Mouse (Mus musculus) liver, embryonic 14.5 days (tissue): ENCODE results near the gene Zfc3h1.

Experiments
- CTCF ChIP-seq: IDR thresholded peaks from 2 replicates; pipeline ENCODE4 v1.5.1; 2016; ENCODE audit warnings: antibody characterized with exemption, low read depth, control low read depth
- EP300 ChIP-seq: IDR thresholded peaks from 2 replicates; pipeline ENCODE4 v1.6.1; 2016; ENCODE audit warnings: antibody characterized with exemption, low read depth

DNA sequence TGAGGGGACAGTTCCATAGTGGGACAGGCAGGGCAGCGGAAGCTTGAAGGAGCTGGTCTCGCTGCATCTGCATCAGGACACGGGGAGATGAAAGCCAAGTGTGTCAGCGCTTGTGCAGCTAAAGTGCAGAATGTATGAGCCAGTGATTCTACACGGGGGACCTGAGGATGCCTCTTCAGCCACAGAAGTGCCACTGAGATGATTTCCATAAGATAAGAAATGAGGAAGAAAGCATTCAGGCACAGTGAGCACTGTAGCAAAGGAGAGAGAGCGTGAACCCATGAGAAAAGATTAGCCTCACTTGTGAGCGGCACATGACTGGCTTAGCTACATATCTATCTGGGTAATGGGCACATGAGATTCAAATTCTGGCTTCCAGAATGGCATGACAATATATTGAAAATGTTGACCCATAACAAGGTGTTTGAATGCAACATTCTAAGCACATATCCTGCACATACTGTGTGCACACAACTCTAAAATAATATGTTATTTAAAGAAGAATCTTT lies 44.9 kb upstream of the Zfc3h1 start:
- no peak for TF ChIP-seq EP300
- TF ChIP-seq CTCF = no peak
